Mouse (Mus musculus) intestine, embryonic 15.5 days (tissue): ENCODE data around the gene Gm45837. TPM values are rescaled to one million over a fixed set of nuclear protein-coding genes. Genes with fewer than 3 reads are reported as not detected.

Experiments used
- ATAC-seq: fragments of 200-750 bp; cut with Nextera tagmentation; 2 replicates; pipeline ENCODE4 v1.8.0; 2017; ENCODE audit warnings: moderate TSS enrichment, moderate library complexity
- H3K27ac ChIP-seq: fragments of 300-500 bp; sonication (generic); 2 replicates; pipeline ENCODE4 v1.5.1; 2015; ENCODE audit warnings: mild to moderate bottlenecking, inconsistent platforms
- H3K27me3 ChIP-seq: fragments of 300-500 bp; sonication (generic); replicated peaks from 2 replicates; pipeline ENCODE4 v1.6.1; 2015; ENCODE audit warnings: inconsistent platforms
- H3K36me3 ChIP-seq: fragments of 300-500 bp; sonication (generic); 2 replicates; pipeline ENCODE4 v1.6.1; 2015; ENCODE audit warnings: inconsistent platforms
- H3K4me1 ChIP-seq: fragments of 300-500 bp; sonication (generic); replicated peaks from 2 replicates; pipeline ENCODE4 v1.6.1; 2015; ENCODE audit warnings: inconsistent platforms
- H3K4me2 ChIP-seq: fragments of 300-500 bp; sonication (generic); replicated peaks from 2 replicates; pipeline ENCODE4 v1.6.1; 2015; ENCODE audit warnings: mild to moderate bottlenecking, inconsistent platforms
- H3K4me3 ChIP-seq: fragments of 300-500 bp; sonication (generic); replicated peaks from 2 replicates; pipeline ENCODE4 v1.5.1; 2015; ENCODE audit warnings: inconsistent platforms
- H3K9ac ChIP-seq: fragments of 300-500 bp; sonication (generic); 2 replicates; pipeline ENCODE4 v1.6.1; 2015; ENCODE audit warnings: inconsistent platforms
- H3K9me3 ChIP-seq: fragments of 300-500 bp; sonication (generic); 2 replicates; pipeline ENCODE4 v1.6.1; 2016; ENCODE audit warnings: inconsistent platforms
- WGBS: fragments of 180-500 bp; shearing (Covaris S2); methylation state at CpG from one replicate; pipeline ENCODE4 v1.1.7; 2015; 5-methylcytosine and 5-hydroxymethylcytosine counted together
- polyA plus RNA-seq: library from polyadenylated mRNA; unstranded; fragments of >200 nt; fragmentation: Nextera tagmentation; extraction: Ambion mirVana; gene quantifications from 2 replicates; pipeline ENCODE4 v1.2.1, GENCODE M21; 2015

Gm45837 gene
- polyA plus RNA-seq, 1 experiment from 2014 or later: 3.5 TPM

GRCm38 (mm10) chr7:101422069-101422468 is 11.4 kb downstream of the Gm45837 start:
- H3K27me3 ChIP-seq: peaks cover 15% of the 10 kb centered on the region
- no peak overlapping the region for H3K27ac ChIP-seq
- no peaks in the 10 kb centered on the region for H3K36me3 ChIP-seq
- WGBS: 30% methylated on average over 3 of the region's 3 CpGs
- no peaks in the 10 kb centered on the region for H3K9me3 ChIP-seq
- H3K4me2 ChIP-seq: no peak overlapping the region
- 0 out of 2 replicates have a peak, but pooled peaks cover 2% of the 10 kb centered on the region for H3K4me1 ChIP-seq
- no peak overlapping the region for H3K9ac ChIP-seq
- H3K4me3 ChIP-seq: no peak overlapping the region
- ATAC-seq: 0 out of 2 replicates have a peak, but pooled peaks have one; percentile 32

DNA sequence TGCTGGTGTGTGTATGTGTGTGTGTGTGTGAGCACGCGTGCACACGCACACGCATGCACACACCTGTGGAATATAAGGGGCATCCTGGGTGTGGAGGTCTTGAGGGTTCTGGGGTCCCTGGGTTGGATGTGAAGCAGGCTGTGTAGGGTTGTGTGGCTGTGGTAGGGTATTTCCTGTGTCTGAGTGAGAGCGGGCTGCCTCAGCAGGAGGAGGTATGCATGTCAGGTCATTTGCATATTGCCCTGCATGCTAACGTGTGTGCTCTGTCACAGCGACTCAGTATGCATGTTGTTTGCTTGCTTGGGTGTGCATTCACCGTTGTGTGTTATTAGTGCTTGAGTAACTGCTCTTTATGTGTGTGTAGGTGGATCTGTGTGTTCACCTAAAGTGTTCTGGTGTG is 12.0 kb downstream of the Gm45837 start:
- no peak overlapping the region for H3K4me2 ChIP-seq
- no peak overlapping the region for H3K4me3 ChIP-seq
- ATAC-seq: no peak
- 85% methylated on average over 8 of the region's 8 CpGs for WGBS
- no peak overlapping the region for H3K27ac ChIP-seq
- no peaks in the 10 kb centered on the region for H3K36me3 ChIP-seq
- H3K27me3 ChIP-seq: peaks cover 15% of the 10 kb centered on the region
- no peak overlapping the region for H3K9ac ChIP-seq
- 0 out of 2 replicates have a peak, but pooled peaks cover 2% of the 10 kb centered on the region for H3K4me1 ChIP-seq
- no peaks in the 10 kb centered on the region for H3K9me3 ChIP-seq

- H3K4me1 ChIP-seq: 0 out of 2 replicates have a peak, but pooled peaks cover 2% of the 10 kb centered on the region
- H3K36me3 ChIP-seq: no peaks in the 10 kb centered on the region
- no peaks in the 10 kb centered on the region for H3K9me3 ChIP-seq
- H3K27ac ChIP-seq: no peak overlapping the region
- no peak for ATAC-seq
- no peak overlapping the region for H3K9ac ChIP-seq
- 68% methylated on average over 6 of the region's 6 CpGs for WGBS
- H3K27me3 ChIP-seq: peaks cover 11% of the 10 kb centered on the region
- H3K4me3 ChIP-seq: no peak overlapping the region
- H3K4me2 ChIP-seq: no peak overlapping the region
These were observed 13.3 kb downstream of the Gm45837 start for GRCm38 (mm10) chr7:101423970-101424369.

- 71% methylated on average over 8 of the region's 8 CpGs for WGBS
- no peak for ATAC-seq
- no peak overlapping the region for H3K27ac ChIP-seq
These were observed 16.0 kb downstream of the Gm45837 start for GRCm38 (mm10) chr7:101426692-101427091.

GRCm38 (mm10) chr7:101427736-101428135 is 17.1 kb downstream of the Gm45837 start:
- 15% methylated on average over 2 of the region's 2 CpGs for WGBS
- Histone ChIP-seq H3K9ac (no peak overlapping the region), H3K9me3 (no peaks in the 10 kb centered on the region), H3K4me3 (no peak overlapping the region), H3K36me3 (no peaks in the 10 kb centered on the region), H3K27ac (no peak overlapping the region), H3K4me2 (no peak overlapping the region), H3K27me3 (no peaks in the 10 kb centered on the region), H3K4me1 (no peaks in the 10 kb centered on the region)
- no peak for ATAC-seq

More at GRCm38 (mm10) chr7:101426692-101427091, 16.0 kb downstream of the Gm45837 start:
- Histone ChIP-seq H3K9me3 (no peaks in the 10 kb centered on the region), H3K9ac (no peak overlapping the region), H3K4me3 (no peak overlapping the region), H3K36me3 (no peaks in the 10 kb centered on the region), H3K4me2 (no peak overlapping the region), H3K27me3 (no peaks in the 10 kb centered on the region), H3K4me1 (no peaks in the 10 kb centered on the region)

- H3K4me1 ChIP-seq: no peaks in the 10 kb centered on the region
- no peak overlapping the region for H3K4me2 ChIP-seq
- 61% methylated on average over 6 of the region's 6 CpGs for WGBS
- H3K9me3 ChIP-seq: no peaks in the 10 kb centered on the region
- H3K4me3 ChIP-seq: no peak overlapping the region
- H3K9ac ChIP-seq: no peak overlapping the region
- no peaks in the 10 kb centered on the region for H3K27me3 ChIP-seq
- ATAC-seq: no peak
- no peak overlapping the region for H3K27ac ChIP-seq
- H3K36me3 ChIP-seq: no peaks in the 10 kb centered on the region
These were observed 24.4 kb downstream of the Gm45837 start for GRCm38 (mm10) chr7:101435038-101435437.

GRCm38 (mm10) chr7:101437876-101438275 is 27.2 kb downstream of the Gm45837 start:
- 10% methylated on average over 1 of the region's 1 CpGs for WGBS
- Histone ChIP-seq H3K4me1 (no peaks in the 10 kb centered on the region), H3K27ac (no peak overlapping the region), H3K27me3 (no peaks in the 10 kb centered on the region), H3K4me3 (no peak overlapping the region), H3K9me3 (no peaks in the 10 kb centered on the region), H3K4me2 (no peak overlapping the region), H3K9ac (no peak overlapping the region), H3K36me3 (no peaks in the 10 kb centered on the region)
- ATAC-seq: no peak

DNA sequence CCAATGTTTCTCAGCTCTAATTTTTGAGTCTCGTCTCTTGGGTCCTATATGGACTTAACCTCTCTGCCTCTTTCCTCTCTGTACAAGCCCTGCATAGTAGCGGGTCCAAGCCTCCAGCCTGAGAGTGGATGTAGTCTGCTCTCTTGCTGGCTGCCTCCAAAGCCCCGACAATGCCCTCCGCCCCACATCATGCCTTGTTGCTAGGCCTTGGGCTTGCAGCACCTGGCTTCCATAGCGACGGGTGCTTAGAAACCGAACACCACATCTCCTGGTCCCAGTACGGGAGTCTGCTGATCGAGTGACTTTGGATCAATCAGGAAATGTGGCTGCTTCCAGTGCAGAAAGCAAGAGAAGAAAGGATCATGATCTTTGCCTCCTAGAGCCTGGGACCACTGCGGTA is 32.4 kb downstream of the Gm45837 start:
- no peaks in the 10 kb centered on the region for H3K27me3 ChIP-seq
- no peaks in the 10 kb centered on the region for H3K36me3 ChIP-seq
- H3K4me1 ChIP-seq: no peaks in the 10 kb centered on the region
- no peak overlapping the region for H3K9ac ChIP-seq
- no peaks in the 10 kb centered on the region for H3K9me3 ChIP-seq
- 69% methylated on average over 10 of the region's 10 CpGs for WGBS
- H3K4me2 ChIP-seq: no peak overlapping the region
- no peak overlapping the region for H3K4me3 ChIP-seq
- ATAC-seq: no peak
- H3K27ac ChIP-seq: no peak overlapping the region

DNA sequence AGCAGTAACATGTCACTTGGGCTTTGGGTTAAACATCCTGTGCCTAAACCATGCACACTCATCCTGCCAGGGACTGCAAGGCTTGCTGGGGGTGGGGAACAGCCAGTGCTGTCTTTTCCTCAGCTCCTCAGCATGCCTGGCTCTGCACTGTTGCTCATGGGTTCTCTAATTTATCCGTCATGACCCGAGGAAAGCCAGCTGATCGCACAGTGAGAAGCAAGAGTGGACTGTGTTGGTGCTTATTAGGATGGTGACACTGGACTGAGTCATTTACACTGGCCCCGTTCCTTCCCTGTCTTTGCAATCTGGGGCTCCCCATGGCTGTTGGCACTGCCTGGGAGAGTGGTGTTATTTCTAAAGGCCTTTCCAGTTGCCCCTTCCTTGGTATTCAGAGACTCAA is 33.5 kb downstream of the Gm45837 start:
- no peaks in the 10 kb centered on the region for H3K36me3 ChIP-seq
- H3K27ac ChIP-seq: no peak overlapping the region
- H3K9ac ChIP-seq: no peak overlapping the region
- no peak overlapping the region for H3K4me3 ChIP-seq
- H3K9me3 ChIP-seq: no peaks in the 10 kb centered on the region
- no peaks in the 10 kb centered on the region for H3K27me3 ChIP-seq
- no peaks in the 10 kb centered on the region for H3K4me1 ChIP-seq
- H3K4me2 ChIP-seq: no peak overlapping the region
- 77% methylated on average over 4 of the region's 4 CpGs for WGBS
- no peak for ATAC-seq

- 0 out of 2 replicates have a peak, but pooled peaks cover 5% of the 10 kb centered on the region for H3K4me1 ChIP-seq
- ATAC-seq: no peak
These were observed 39.2 kb downstream of the Gm45837 start for GRCm38 (mm10) chr7:101449855-101450254.

DNA sequence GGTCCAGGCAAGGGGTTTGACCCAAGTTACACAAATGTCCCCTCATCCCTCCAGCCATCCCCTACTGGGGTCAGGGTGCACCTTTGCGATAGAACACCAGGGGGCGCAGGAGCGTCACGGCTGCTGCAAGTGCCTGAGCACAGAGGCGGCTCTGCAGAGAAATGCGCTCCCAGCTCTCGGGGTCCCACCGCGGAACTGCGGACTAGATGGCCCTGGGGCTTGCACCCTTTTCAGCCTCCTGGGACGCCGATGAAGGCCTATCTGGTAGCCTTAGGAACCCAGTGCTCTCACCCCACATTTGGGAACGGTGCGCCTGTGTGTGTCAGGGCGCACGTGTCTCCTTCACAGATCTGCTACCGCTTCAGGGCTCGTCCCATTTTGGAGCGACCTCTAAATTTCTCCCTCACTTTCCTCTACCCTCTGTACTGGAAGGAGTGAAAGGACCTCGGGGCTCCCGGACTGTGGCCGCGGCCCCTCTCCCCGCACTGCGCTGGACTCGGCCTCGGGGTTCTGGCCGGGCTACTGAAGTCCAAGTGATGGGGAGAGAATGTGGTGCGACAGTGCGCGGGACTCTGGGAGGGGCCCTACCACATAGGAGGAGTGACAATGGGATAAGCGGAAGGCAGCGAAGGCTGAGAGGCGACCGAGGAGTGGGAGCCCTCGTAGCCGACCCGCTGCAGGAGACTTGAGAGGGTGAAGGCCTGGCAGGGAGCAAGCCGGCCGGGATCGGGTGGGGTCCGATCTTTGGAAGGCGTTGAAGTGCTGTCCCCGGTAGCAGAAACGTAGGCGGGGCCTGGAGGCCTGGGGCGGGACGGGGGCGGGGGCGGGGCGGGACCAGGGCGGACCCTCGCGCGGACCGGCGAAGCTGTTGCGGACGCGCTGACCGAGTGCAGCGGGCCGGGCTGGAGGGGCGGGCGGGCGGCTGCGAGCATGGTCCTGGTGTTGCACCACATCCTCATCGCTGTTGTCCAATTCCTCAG is 40.0 kb downstream of the Gm45837 start:
- Histone ChIP-seq H3K27me3 (peaks cover 24% of the 10 kb centered on the region), H3K4me2 (peak overlapping the region; percentile 99), H3K36me3 (no peaks in the 10 kb centered on the region), H3K4me3 (peak overlapping the region; percentile 58), H3K9me3 (no peaks in the 10 kb centered on the region), H3K27ac (no peak overlapping the region), H3K9ac (peak overlapping the region; percentile 42), H3K4me1 (0 out of 2 replicates have a peak, but pooled peaks cover 5% of the 10 kb centered on the region)
- under 1% methylated on average over 68 of the region's 68 CpGs for WGBS
- peak; percentile 89 for ATAC-seq

More at GRCm38 (mm10) chr7:101449855-101450254, 39.2 kb downstream of the Gm45837 start:
- Histone ChIP-seq H3K4me2 (no peak overlapping the region), H3K27ac (no peak overlapping the region), H3K9me3 (no peaks in the 10 kb centered on the region), H3K9ac (no peak overlapping the region), H3K4me3 (no peak overlapping the region), H3K27me3 (peaks cover 24% of the 10 kb centered on the region), H3K36me3 (no peaks in the 10 kb centered on the region)
- WGBS: 35% methylated on average over 3 of the region's 3 CpGs

- H3K4me2 ChIP-seq: peak overlapping the region; percentile 99
- 0 out of 2 replicates have a peak, but pooled peaks cover 5% of the 10 kb centered on the region for H3K4me1 ChIP-seq
- 81% methylated on average over 3 of the region's 3 CpGs for WGBS
- no peaks in the 10 kb centered on the region for H3K9me3 ChIP-seq
- H3K27ac ChIP-seq: no peak overlapping the region
- H3K9ac ChIP-seq: no peak overlapping the region
- ATAC-seq: no peak
- H3K36me3 ChIP-seq: no peaks in the 10 kb centered on the region
- H3K4me3 ChIP-seq: peak overlapping the region; percentile 58
- peaks cover 24% of the 10 kb centered on the region for H3K27me3 ChIP-seq
These were observed 42.0 kb downstream of the Gm45837 start for GRCm38 (mm10) chr7:101452669-101453068.
